Mouse (Mus musculus) kidney, postnatal 25 days (tissue): ENCODE measurements around the gene Mtif2.

ENCODE experiments used
- DNase-seq, 2 experiments: peaks; one replicate each; pipeline ENCODE4 v3.0.0; 2021; ENCODE audit warnings: mixed read lengths in 2 of 2

Mtif2 gene

DNA sequence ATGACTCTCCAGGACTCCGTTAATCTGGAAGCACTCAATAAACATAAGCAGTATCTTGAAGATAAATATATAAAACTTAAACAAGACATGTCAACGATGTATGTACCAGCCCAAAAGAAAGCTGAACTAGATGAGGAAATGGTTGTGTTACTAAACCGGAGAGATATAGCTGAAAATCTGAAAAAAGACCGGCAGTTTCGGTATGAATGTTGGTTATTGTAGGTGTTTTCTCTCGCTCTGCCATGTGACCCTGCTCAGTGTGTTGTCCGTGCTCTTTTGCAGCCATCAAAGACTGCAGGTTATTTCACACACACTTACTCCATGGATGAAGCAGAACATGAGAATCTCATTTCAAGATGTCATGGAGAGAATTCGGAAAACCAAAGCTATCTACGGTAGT lies 34.2 kb downstream of the Mtif2 start:
- no peak for DNase-seq

DNA sequence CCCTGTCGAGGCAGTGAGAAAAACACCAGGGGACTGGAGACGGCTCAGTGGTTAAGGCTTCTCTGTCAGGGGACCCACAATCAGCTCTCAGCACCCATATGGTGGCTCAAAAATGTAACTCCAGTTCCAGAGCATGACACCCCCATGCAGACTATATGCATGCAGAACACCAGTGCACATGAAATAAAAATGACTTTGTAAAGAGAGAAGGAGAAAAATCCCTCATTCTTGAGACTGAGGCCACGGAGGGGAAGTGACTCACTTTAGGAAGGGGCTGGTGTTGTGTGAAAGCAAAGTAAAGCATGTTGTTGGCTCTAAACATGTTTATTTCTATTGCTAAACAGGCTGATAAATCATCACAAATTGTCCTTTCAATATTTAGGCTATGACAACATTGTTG lies 34.8 kb downstream of the Mtif2 start:
- DNase-seq: no peak

DNA sequence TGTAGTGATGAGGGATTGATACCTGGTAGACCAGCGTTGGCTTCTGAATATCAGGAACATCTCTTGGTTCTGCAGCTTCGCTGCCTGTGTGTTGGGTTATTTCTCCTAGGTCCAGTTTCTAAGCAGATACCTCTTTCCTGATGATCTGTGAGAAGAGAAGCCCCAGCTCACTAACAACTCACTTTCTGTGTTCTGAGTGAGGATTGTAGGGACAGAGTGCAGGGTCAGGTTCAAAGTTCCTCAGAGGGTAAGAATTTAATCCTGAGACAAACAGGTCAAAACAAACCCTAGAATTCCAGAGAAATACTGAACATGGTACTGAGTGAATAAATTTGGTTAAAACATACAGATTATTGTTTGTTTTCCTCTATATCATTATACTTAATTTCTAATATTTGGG lies 37.2 kb downstream of the Mtif2 start:
- peak in 1 of 2 experiments; percentile 8 for DNase-seq

DNA sequence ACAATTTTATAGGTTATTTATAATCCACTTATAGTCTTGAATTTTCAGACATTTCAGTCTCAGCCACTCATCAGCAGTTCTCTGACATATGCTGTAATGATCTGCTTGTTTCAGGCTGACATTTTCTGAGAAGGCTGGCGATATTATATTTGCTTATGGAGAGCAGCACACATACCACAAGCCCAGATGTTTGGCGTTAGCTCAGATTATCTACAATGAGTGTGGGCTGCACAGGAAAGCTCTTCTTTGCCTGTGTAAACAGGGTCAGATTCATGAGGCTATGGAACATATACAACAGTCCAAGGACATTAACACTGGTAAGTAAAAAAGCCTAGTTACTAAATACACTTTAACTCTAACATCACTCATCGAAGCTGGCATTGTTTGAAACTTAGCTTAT lies 45.3 kb downstream of the Mtif2 start:
- DNase-seq: no peak

DNA sequence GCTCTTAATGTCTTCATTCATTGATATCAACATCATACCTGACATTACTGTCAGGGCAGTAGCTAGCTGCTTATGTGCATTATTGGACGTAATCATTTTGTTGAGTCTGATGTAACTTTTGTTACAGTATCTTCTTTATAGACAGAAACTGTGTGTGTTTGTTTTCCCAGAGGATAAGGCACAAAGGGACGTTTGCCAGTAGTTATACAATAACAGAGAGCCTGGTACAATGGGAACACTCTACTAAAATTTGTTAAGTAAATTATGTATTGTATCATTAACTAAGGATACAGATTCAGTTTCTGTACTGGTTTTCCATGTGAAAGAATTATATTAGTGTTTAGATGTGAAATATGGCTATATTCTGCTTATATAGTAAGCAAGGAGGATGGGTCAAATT lies 46.4 kb downstream of the Mtif2 start:
- no peak for DNase-seq

DNA sequence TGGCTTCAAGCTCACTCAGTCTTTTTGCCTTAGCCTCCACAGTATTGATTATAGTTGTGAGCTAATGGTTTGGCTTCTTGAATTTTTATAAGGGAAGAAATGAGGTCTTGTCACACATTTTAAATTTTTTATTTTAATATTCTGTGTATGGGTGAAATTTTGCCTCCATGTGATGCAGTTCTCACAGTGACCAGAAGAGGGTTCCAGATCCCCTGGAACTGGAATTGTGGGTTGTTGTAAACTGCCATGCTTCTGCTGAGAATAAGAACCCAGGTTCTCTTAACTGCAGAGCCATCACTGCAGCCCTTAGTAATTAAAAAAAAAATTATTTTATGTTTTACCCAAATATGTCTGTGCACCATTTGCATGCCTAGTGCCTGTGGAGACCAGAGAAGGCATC lies 53.4 kb downstream of the Mtif2 start:
- DNase-seq: peak in 1 of 2 experiments; percentile 5
